In genomic region chr17:3419368-3419928, GRCm38 (mm10) we compare ENCODE assay signal across 16 mouse cellular contexts.
A peak's percentile ranks its signal among the peaks of the same experiment; 100 is the strongest.
DNase-seq lines count a peak whose midpoint lies in the region; ATAC-seq and TF ChIP-seq lines count a peak whose summit lies in the region.
"Had no signal": no experiment of that assay in that cellular context is flagged by ENCODE, and none has a peak within 500 bp of the region (broad histone marks: within the 10 kb centered on the region; RNA-seq: fewer than 3 reads in every experiment).

No protein-coding gene starts in this region.

- no peak overlapping the region for H3K9ac ChIP-seq in limb, embryonic 13.5 days
- H3K9ac ChIP-seq: forebrain, embryonic 13.5 days; kidney, embryonic 15.5 days; neural tube, embryonic 15.5 days had no signal

- no peak overlapping the region for H3K4me2 ChIP-seq in limb, embryonic 13.5 days (replicated peaks)
- H3K4me2 ChIP-seq: forebrain, embryonic 13.5 days; kidney, embryonic 15.5 days; neural tube, embryonic 15.5 days had no signal

- no peak overlapping the region; the same call in 1 of the 2 replicates for H3K27ac ChIP-seq in limb, embryonic 13.5 days
- H3K27ac ChIP-seq in limb, embryonic 10.5 days, result no peak overlapping the region
- H3K27ac ChIP-seq in embryonic fibroblast, embryonic 13.5 days (ENCODE audit: insufficient read depth, low read length), result peak overlapping the region; percentile 75
- no peak overlapping the region for H3K27ac ChIP-seq in thymus, adult 2 months (ENCODE audit: control insufficient read depth, insufficient read depth, low read length)
- H3K27ac ChIP-seq: forebrain, embryonic 13.5 days; heart, embryonic 10.5 days; kidney, embryonic 15.5 days; layer of hippocampus, adult 2 months; neural tube, embryonic 15.5 days had no signal

- TF ChIP-seq CTCF in embryonic fibroblast, embryonic 13.5 days (IDR thresholded peaks at IDR 0.05; ENCODE audit: borderline replicate concordance, insufficient read depth, low read length), result no peak
- TF ChIP-seq CTCF in thymus, adult 2 months (IDR thresholded peaks at IDR 0.05; ENCODE audit: borderline replicate concordance, control insufficient read depth, extremely low read depth, insufficient read depth, low read length, poor library complexity), result no peak

- DNase-seq in adrenal gland, adult 2 months, result peak; percentile 40
- DNase-seq in adrenal gland, postnatal 25 days, result no peak
- no peak for DNase-seq in limb, embryonic 10.5 days (ENCODE audit: low spot score)
- peak; percentile 73 for DNase-seq in MN1 (ENCODE audit: low spot score)
- no peak for DNase-seq in thymus, adult 2 months
- DNase-seq: cerebellum, postnatal 14 days; heart, postnatal 36 days; thymus, adult 18-20 months had no signal

- H3K4me3 ChIP-seq in limb, embryonic 13.5 days, result no peak overlapping the region
- H3K4me3 ChIP-seq in limb, embryonic 10.5 days, result no peak overlapping the region
- no peak overlapping the region for H3K4me3 ChIP-seq in embryonic fibroblast, embryonic 13.5 days (ENCODE audit: insufficient read depth, low read length)
- no peak overlapping the region for H3K4me3 ChIP-seq in thymus, adult 2 months (ENCODE audit: control insufficient read depth, insufficient read depth, low read length)
- H3K4me3 ChIP-seq: forebrain, embryonic 13.5 days; heart, embryonic 10.5 days; kidney, embryonic 15.5 days; layer of hippocampus, adult 2 months; neural tube, embryonic 15.5 days had no signal

- WGBS in limb, embryonic 13.5 days, result 45% methylated on average over 10 of the region's 10 CpGs
- 71% methylated on average over 10 of the region's 10 CpGs for WGBS in limb, embryonic 10.5 days
- WGBS in thymus, adult 2 months, result 80% methylated on average over 10 of the region's 10 CpGs

- H3K27me3 ChIP-seq in limb, embryonic 13.5 days, result peaks cover 6% of the 10 kb centered on the region; the same call in 1 of the 2 replicates
- H3K27me3 ChIP-seq in limb, embryonic 10.5 days (ENCODE audit: low read depth, poor library complexity, severe bottlenecking), result peaks cover 30% of the 10 kb centered on the region
- no peaks in the 10 kb centered on the region for H3K27me3 ChIP-seq in thymus, adult 2 months (ENCODE audit: control insufficient read depth, insufficient read depth, low read length)

- ATAC-seq in limb, embryonic 13.5 days (ENCODE audit: low FRiP score, low read depth), result 0 out of 2 replicates have a peak, but pooled peaks have one; percentile 25
- ATAC-seq in granulocyte monocyte progenitor cell, adult 5-6 weeks (replicated peaks; ENCODE audit: poor library complexity, severe bottlenecking), result no peak
- ATAC-seq: forebrain, embryonic 13.5 days had no signal

- no peaks in the 10 kb centered on the region for H3K9me3 ChIP-seq in limb, embryonic 13.5 days
- H3K9me3 ChIP-seq in limb, embryonic 10.5 days (replicated peaks), result no peaks in the 10 kb centered on the region
- H3K9me3 ChIP-seq: forebrain, embryonic 13.5 days; heart, embryonic 10.5 days; kidney, embryonic 15.5 days; neural tube, embryonic 15.5 days had no signal

- peaks cover 37% of the 10 kb centered on the region for H3K36me3 ChIP-seq in limb, embryonic 13.5 days
- H3K36me3 ChIP-seq in limb, embryonic 10.5 days, result no peaks in the 10 kb centered on the region
- no peaks in the 10 kb centered on the region for H3K36me3 ChIP-seq in thymus, adult 2 months (ENCODE audit: control insufficient read depth, insufficient read depth, low read length)
- H3K36me3 ChIP-seq: heart, embryonic 10.5 days; kidney, embryonic 15.5 days; neural tube, embryonic 15.5 days had no signal

- no peak for TF ChIP-seq POLR2A in embryonic fibroblast, embryonic 13.5 days (IDR thresholded peaks at IDR 0.05; ENCODE audit: low read depth, low read length)
- no peak for TF ChIP-seq POLR2A in thymus, adult 2 months (IDR thresholded peaks at IDR 0.05; ENCODE audit: control insufficient read depth, extremely low read depth, insufficient read depth, low read length, poor library complexity)

- H3K4me1 ChIP-seq in limb, embryonic 13.5 days, result peaks cover 35% of the 10 kb centered on the region
- peaks cover 16% of the 10 kb centered on the region for H3K4me1 ChIP-seq in limb, embryonic 10.5 days
- peaks cover 13% of the 10 kb centered on the region for H3K4me1 ChIP-seq in embryonic fibroblast, embryonic 13.5 days (ENCODE audit: control insufficient read depth, insufficient read depth, low read length)
- no peaks in the 10 kb centered on the region for H3K4me1 ChIP-seq in thymus, adult 2 months (replicated peaks; ENCODE audit: control insufficient read depth, insufficient read depth, low read length)
- H3K4me1 ChIP-seq: neural tube, embryonic 15.5 days had no signal

Comparison
In these comparisons a context has a peak if more than half of its experiments do, and no peak if none do; other contexts are left out.
1. DNase-seq: peak in adrenal gland, adult 2 months (single experiment) and MN1 (single experiment); none in adrenal gland, postnatal 25 days (single experiment), limb, embryonic 10.5 days (single experiment) and thymus, adult 2 months (single experiment).